Mouse (Mus musculus) adrenal gland, postnatal 14 days (tissue): ENCODE measurements at regions not wholly inside any gene's neighbourhood (a gene's known extent, or its start where the extent isn't known, plus 50 kb on each side); places are given as distances from the start of the nearest gene placed in this dataset.
A peak's percentile ranks its signal among the peaks of the same experiment; 100 is the strongest.

Experiments
- DNase-seq: peaks from one replicate; pipeline ENCODE4 v3.0.0; 2021; ENCODE audit warnings: mixed read lengths

- no peak for DNase-seq
Measured at GRCm38 (mm10) chr6:51220778-51221177, 211.7 kb upstream of the Nfe2l3 start.

- no peak for DNase-seq
Measured at GRCm38 (mm10) chr6:51236077-51236740, 196.3 kb upstream of the Nfe2l3 start.

- DNase-seq, result no peak
Measured at GRCm38 (mm10) chr6:51240039-51240438, 192.4 kb upstream of the Nfe2l3 start.

- no peak for DNase-seq
Measured at GRCm38 (mm10) chr6:51250233-51250632, 182.2 kb upstream of the Nfe2l3 start.

- DNase-seq, result no peak
Measured at GRCm38 (mm10) chr6:51251432-51251831, 181.0 kb upstream of the Nfe2l3 start.

GRCm38 (mm10) chr6:51252721-51253120 is 179.7 kb upstream of the Nfe2l3 start:
- no peak for DNase-seq

GRCm38 (mm10) chr6:51256631-51257030 is 175.8 kb upstream of the Nfe2l3 start:
- DNase-seq, result no peak

GRCm38 (mm10) chr6:51257524-51257923 is 174.9 kb upstream of the Nfe2l3 start:
- no peak for DNase-seq

- no peak for DNase-seq
Measured at GRCm38 (mm10) chr6:51258304-51258703, 174.2 kb upstream of the Nfe2l3 start.

- no peak for DNase-seq
Measured at GRCm38 (mm10) chr6:51263595-51263994, 168.9 kb upstream of the Nfe2l3 start.

- DNase-seq, result no peak
Measured at GRCm38 (mm10) chr6:51265329-51265728, 167.1 kb upstream of the Nfe2l3 start.

GRCm38 (mm10) chr6:51266721-51267120 is 165.7 kb upstream of the Nfe2l3 start:
- no peak for DNase-seq

- no peak for DNase-seq
Measured at GRCm38 (mm10) chr6:51267888-51268287, 164.6 kb upstream of the Nfe2l3 start.

GRCm38 (mm10) chr6:51268931-51269330 is 163.5 kb upstream of the Nfe2l3 start:
- DNase-seq, result no peak

- peak; percentile 34 for DNase-seq
Measured at GRCm38 (mm10) chr6:51269617-51270016, 162.9 kb upstream of the Nfe2l3 start.

- peak; percentile 98 for DNase-seq
Measured at GRCm38 (mm10) chr6:51270216-51271127, 162.0 kb upstream of the Nfe2l3 start.

GRCm38 (mm10) chr6:51271128-51271480 is 161.4 kb upstream of the Nfe2l3 start:
- no peak for DNase-seq

- no peak for DNase-seq
Measured at GRCm38 (mm10) chr6:51272136-51272736, 160.2 kb upstream of the Nfe2l3 start.

GRCm38 (mm10) chr6:51279491-51279890 is 153.0 kb upstream of the Nfe2l3 start:
- DNase-seq, result no peak

- no peak for DNase-seq
Measured at GRCm38 (mm10) chr6:51280231-51280630, 152.2 kb upstream of the Nfe2l3 start.

GRCm38 (mm10) chr6:51283916-51284706 is 148.4 kb upstream of the Nfe2l3 start:
- DNase-seq, result no peak

GRCm38 (mm10) chr6:51284881-51285280 is 147.6 kb upstream of the Nfe2l3 start:
- DNase-seq, result no peak
